Mouse (Mus musculus): Measurements from ENCODE around the gene Vps4b.

DNA sequence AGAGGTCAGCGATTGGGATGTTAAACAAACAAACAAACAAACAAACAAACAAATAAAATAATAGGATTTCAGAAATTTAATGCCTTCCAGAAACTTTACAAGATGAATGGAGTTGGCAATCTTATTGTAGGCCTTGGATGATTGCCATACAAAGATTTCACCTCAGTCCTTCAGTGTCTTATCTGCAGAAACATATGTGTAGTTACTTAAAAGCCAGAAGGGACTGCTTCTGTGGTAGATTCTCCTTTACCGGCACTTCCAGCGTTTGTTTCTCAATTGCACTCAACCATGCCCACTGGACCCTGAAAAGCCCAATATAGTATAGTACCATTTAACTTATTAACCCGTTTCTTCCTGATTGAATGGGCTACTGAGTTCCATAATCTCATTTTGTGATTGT is 32.3 kb upstream of the Vps4b start:
- TF ChIP-seq CTCF (IDR thresholded peaks at IDR 0.05; ENCODE audit: low read depth, low read length), result no peak
- no peak for TF ChIP-seq POLR2A (IDR thresholded peaks at IDR 0.05; ENCODE audit: extremely low read depth, insufficient read depth, low read length)
